ENCODE assay signal across 11 mouse cellular contexts in the genomic region with DNA sequence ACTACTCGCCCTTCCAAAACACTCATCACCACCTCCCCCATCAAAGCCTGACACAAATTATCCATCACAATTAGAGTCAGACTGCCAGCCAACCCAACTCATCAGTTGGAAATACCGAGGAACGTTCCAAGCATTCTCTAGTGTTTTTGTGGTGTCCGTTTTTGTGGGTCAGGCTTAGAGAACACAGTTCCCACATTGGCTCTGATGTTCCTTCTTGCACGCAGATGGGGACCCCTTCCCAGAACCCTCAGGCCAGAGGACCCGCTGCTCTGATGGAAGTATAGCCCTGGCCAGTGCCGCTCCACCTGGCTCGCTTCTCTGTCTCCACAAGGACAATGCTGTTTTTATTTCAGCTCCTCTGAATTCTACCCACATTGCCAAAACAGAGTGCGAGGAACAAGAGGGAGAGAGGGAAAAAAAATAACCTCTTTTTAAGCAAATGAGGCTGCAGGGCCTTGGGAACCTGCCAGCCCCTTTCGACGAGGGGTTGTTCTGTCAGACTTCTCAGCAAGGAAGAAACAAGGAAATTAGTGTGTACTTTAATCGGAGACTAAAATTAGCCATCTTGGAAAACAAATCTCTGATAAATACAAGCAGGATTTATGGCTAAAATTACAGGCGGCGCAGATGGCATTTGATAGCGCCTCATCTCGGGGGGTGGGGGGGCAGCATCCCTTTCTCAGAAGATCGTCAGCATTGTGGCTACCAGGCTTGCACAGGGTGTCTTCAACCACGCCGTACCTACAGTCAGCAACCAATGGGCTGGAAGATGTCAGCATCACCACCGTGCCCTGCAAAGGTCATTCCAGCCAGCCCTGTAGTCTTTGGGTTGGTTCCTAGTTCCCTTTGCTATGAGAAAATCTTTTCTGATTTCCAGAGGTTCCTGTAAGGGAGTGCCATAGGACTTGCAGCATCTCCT.
A peak's percentile ranks its signal among the peaks of the same experiment; 100 is the strongest.
DNase-seq lines count a peak whose midpoint lies in the region; ATAC-seq and TF ChIP-seq lines count a peak whose summit lies in the region.
"Had no signal": no experiment of that assay in that cellular context is flagged by ENCODE, and none has a peak within 500 bp of the region (broad histone marks: within the 10 kb centered on the region; RNA-seq: fewer than 3 reads in every experiment).

No protein-coding gene starts in this region.

- H3K4me2 ChIP-seq in hindbrain, postnatal 0 days (ENCODE audit: low read depth, low read length) = no peak overlapping the region
- H3K4me2 ChIP-seq: liver, embryonic 13.5 days had no signal

- peak overlapping the region; percentile 52; the same call in 1 of the 2 replicates for H3K27ac ChIP-seq in hindbrain, postnatal 0 days
- H3K27ac ChIP-seq: liver, embryonic 13.5 days had no signal

- WGBS in hindbrain, postnatal 0 days = 31% methylated on average over 20 of the region's 20 CpGs

- no peaks in the 10 kb centered on the region for H3K27me3 ChIP-seq in hindbrain, postnatal 0 days (ENCODE audit: insufficient read depth, low read length)
- H3K27me3 ChIP-seq: liver, embryonic 13.5 days had no signal

- no peak overlapping the region for H3K4me3 ChIP-seq in hindbrain, postnatal 0 days (ENCODE audit: low read length)
- H3K4me3 ChIP-seq: liver, embryonic 13.5 days had no signal

- H3K9me3 ChIP-seq in hindbrain, postnatal 0 days (ENCODE audit: low read length) = no peaks in the 10 kb centered on the region

- no peaks in the 10 kb centered on the region for H3K36me3 ChIP-seq in hindbrain, postnatal 0 days (ENCODE audit: insufficient read depth, low read length)
- H3K36me3 ChIP-seq: liver, embryonic 13.5 days had no signal

- no peaks in the 10 kb centered on the region for H3K4me1 ChIP-seq in hindbrain, postnatal 0 days (ENCODE audit: insufficient read depth, low read length)
- H3K4me1 ChIP-seq: liver, embryonic 13.5 days had no signal

- H3K9ac ChIP-seq in hindbrain, postnatal 0 days (replicated peaks; ENCODE audit: low read length) = no peak overlapping the region
- H3K9ac ChIP-seq: liver, embryonic 13.5 days had no signal

- no peak for TF ChIP-seq CTCF in hindbrain, postnatal 0 days (IDR thresholded peaks at IDR 0.05; ENCODE audit: low read depth)

- peak; percentile 3 for DNase-seq in cerebellum, adult 8-10 months
- DNase-seq in cerebellum, adult 11 months = no peak
- peak; percentile 64 for DNase-seq in brain, embryonic 18.5 days (ENCODE audit: low read depth, low spot score)
- peak; percentile 67 for DNase-seq in hindbrain, postnatal 0 days (ENCODE audit: low spot score)
- peak; percentile 32 to 39 for DNase-seq in left cerebral cortex, postnatal 36 days (ENCODE audit: low spot score in 2 of 2)
- no peak for DNase-seq in ovary, postnatal 14 days (ENCODE audit: low spot score)
- DNase-seq in embryo, embryonic 10.5 days (ENCODE audit: low spot score) = no peak
- DNase-seq in kidney, postnatal 10 days = no peak
- DNase-seq: adrenal gland, postnatal 36 days; gastrocnemius, postnatal 10 days; liver, embryonic 13.5 days had no signal

- ATAC-seq in hindbrain, postnatal 0 days = peak; percentile 83

- intact Hi-C loops in left cerebral cortex, postnatal 36 days (cut with DNase I) = loop anchor here (5.0 kb wide), 1 partner anchor 59 kb away; no protein-coding TSS in a partner anchor

Comparison
In these comparisons a context has a peak if more than half of its experiments do, and no peak if none do; other contexts are left out.
1. DNase-seq: peak in cerebellum, adult 8-10 months (single experiment), brain, embryonic 18.5 days (single experiment), hindbrain, postnatal 0 days (single experiment) and left cerebral cortex, postnatal 36 days (2 of 2); none in cerebellum, adult 11 months (single experiment), ovary, postnatal 14 days (single experiment), embryo, embryonic 10.5 days (single experiment) and kidney, postnatal 10 days (single experiment).